Mouse (Mus musculus): ENCODE data around the gene Flt3l. TPM values are rescaled to one million over a fixed set of nuclear protein-coding genes. Genes with fewer than 3 reads are reported as not detected.
A peak's percentile ranks its signal among the peaks of the same experiment; 100 is the strongest.
"Not testable (repeated sequence)": the region's sequence is repeated elsewhere in the genome, so short reads cannot be mapped to it uniquely, and the experiment has no call there.

Flt3l gene
- total RNA-seq, 1 experiment from 2014 or later = 35.3 TPM

GRCm38 (mm10) chr7:45128624-45129246 is 7.5 kb downstream of the Flt3l start, which contains the start of gene Rpl13a:
Gene Rpl13a, minus strand, starts transcription at chr7:45128761.
- peak; percentile 86 for ATAC-seq (replicated peaks; ENCODE audit: insufficient number of reproducible peaks, low FRiP score, low TSS enrichment, poor library complexity, severe bottlenecking)

DNA sequence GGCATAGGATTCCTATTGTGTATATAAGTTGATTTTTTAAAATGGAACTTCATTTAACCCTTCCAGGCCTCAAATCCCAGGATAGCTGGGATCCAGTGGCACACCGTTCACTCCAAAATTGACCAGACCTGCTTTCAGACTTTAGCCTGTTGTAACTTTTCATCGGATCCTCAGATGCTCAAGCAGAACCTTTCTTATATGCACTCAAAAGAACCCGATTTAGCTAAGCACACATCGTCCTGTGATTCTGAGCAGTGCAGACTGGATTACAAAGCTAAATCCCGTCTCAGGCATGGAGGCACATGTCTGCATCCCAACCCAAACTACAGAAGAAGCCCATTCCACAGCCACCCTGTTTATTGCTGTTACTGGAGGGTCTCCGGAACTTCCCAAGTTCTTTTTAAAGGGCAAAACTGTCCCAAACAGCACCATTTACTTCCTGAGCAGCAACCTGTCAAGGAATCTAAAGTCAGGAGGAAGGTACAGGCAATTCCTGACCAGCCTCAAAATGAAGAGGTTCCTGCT is 8.5 kb downstream of the Flt3l start:
- ATAC-seq (replicated peaks; ENCODE audit: insufficient number of reproducible peaks, low FRiP score, low TSS enrichment, poor library complexity, severe bottlenecking) = no peak

GRCm38 (mm10) chr7:45126844-45127699 is 9.2 kb downstream of the Flt3l start:
- no peak for ATAC-seq (replicated peaks; ENCODE audit: insufficient number of reproducible peaks, low FRiP score, low TSS enrichment, poor library complexity, severe bottlenecking)

DNA sequence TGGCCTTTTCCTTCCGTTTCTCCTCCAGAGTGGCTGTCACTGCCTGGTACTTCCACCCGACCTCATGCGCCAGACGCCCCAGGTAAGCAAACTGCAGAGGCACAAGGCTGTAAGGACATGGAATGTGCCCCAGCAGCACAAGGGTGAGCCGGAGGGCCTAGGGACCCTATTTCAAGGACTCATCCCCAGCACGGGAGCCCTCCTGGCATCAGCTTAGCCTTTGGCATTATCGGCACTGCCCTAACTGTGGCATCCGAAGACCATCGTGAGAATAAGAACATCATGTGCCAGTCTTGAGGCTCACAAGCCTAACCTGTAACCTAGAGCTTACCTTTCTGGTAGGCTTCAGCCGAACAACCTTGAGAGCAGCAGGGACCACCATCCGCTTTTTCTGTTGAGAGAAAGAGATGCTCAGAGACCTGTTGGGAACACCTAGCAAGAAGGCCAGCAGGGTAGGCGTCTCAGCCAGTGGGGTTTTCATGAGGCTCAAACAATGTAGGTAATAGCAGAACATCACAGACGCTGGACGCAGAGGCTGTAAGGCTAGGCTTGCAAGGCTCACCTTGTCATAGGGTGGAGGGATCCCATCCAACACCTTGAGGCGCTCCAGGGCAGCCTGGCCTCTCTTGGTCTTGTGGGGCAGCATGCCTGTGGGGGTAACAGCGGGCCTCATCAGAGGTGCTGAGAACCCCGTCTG is 9.9 kb downstream of the Flt3l start:
- ATAC-seq (replicated peaks; ENCODE audit: insufficient number of reproducible peaks, low FRiP score, low TSS enrichment, poor library complexity, severe bottlenecking) = no peak

- ATAC-seq (replicated peaks; ENCODE audit: insufficient number of reproducible peaks, low FRiP score, low TSS enrichment, poor library complexity, severe bottlenecking) = not testable (repeated sequence)
These were observed 10.6 kb downstream of the Flt3l start for GRCm38 (mm10) chr7:45125649-45126048.

DNA sequence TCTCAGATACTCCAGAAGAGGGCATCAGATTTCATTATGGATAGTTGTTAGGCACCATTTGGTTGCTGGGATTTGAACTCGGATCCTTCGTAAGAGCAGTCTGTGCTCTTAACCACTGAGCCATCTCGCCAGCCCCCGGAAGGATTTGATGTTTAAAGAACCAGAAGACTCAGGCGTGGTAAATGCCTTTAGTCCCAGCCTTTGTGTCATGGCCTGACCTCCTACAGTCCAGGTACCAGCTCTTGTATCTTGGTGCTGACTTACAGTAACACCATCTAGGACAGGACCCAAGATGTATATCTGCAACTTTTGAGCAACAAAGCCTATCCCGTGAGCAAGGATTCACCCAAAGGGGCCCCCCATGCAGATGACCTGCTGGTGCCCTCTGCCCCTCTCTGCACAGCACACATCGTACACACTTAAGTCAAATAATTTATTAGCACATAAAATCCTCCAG is 11.1 kb downstream of the Flt3l start:
- no peak for ATAC-seq (replicated peaks; ENCODE audit: insufficient number of reproducible peaks, low FRiP score, low TSS enrichment, poor library complexity, severe bottlenecking)

- ATAC-seq (replicated peaks; ENCODE audit: insufficient number of reproducible peaks, low FRiP score, low TSS enrichment, poor library complexity, severe bottlenecking) = peak; percentile 81
These were observed 11.7 kb downstream of the Flt3l start, which contains the start of gene Rps11 for GRCm38 (mm10) chr7:45124224-45125143. Gene Rps11, minus strand, starts transcription at chr7:45124439.

- ATAC-seq (replicated peaks; ENCODE audit: insufficient number of reproducible peaks, low FRiP score, low TSS enrichment, poor library complexity, severe bottlenecking) = no peak
These were observed 13.1 kb downstream of the Flt3l start for GRCm38 (mm10) chr7:45123186-45123570.

- ATAC-seq (replicated peaks; ENCODE audit: insufficient number of reproducible peaks, low FRiP score, low TSS enrichment, poor library complexity, severe bottlenecking) = no peak
These were observed 13.6 kb downstream of the Flt3l start for GRCm38 (mm10) chr7:45122561-45123185.

DNA sequence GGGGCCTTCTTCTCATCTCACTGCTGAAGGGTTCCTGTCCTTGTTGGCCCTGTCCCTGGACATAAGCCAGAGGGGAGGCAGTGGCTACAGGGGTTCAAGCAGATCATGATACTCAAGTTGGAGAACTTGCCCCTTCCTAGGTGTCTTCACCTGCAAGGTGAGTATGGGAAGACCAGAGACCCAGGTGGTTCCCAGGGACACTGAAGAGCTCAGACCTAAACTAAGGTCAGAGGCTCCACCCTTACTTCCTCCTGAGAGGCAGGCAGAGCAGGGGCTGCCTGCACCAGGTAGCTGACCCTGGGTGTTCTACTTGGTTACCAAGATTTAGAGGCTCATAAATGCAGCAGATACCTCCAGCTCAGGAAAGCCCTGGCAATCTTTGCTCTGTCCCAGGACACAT is 14.3 kb downstream of the Flt3l start:
- ATAC-seq (replicated peaks; ENCODE audit: insufficient number of reproducible peaks, low FRiP score, low TSS enrichment, poor library complexity, severe bottlenecking) = no peak

DNA sequence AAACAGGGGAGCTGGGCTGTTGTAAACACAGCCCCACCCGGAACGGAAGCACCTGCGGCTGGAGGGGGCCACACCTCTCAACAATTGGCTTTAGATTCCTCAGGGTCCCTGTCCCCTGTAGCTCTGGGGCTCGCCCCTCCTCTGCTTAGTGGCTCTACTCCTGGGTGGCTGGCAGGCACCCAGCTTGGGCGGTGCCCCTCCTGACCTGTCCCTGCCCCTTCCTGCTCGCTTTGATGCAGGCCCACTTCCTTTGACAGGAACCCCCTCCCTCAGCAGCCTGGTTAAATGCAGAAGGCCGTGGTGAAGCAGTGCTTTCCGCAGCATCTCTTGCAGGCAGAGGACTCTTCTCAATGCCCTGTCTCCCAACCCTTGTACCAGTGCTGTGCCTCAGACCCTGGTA is 14.8 kb downstream of the Flt3l start:
- 0 out of 2 replicates have a peak, but pooled peaks have one; percentile 5 for ATAC-seq (replicated peaks; ENCODE audit: insufficient number of reproducible peaks, low FRiP score, low TSS enrichment, poor library complexity, severe bottlenecking)

DNA sequence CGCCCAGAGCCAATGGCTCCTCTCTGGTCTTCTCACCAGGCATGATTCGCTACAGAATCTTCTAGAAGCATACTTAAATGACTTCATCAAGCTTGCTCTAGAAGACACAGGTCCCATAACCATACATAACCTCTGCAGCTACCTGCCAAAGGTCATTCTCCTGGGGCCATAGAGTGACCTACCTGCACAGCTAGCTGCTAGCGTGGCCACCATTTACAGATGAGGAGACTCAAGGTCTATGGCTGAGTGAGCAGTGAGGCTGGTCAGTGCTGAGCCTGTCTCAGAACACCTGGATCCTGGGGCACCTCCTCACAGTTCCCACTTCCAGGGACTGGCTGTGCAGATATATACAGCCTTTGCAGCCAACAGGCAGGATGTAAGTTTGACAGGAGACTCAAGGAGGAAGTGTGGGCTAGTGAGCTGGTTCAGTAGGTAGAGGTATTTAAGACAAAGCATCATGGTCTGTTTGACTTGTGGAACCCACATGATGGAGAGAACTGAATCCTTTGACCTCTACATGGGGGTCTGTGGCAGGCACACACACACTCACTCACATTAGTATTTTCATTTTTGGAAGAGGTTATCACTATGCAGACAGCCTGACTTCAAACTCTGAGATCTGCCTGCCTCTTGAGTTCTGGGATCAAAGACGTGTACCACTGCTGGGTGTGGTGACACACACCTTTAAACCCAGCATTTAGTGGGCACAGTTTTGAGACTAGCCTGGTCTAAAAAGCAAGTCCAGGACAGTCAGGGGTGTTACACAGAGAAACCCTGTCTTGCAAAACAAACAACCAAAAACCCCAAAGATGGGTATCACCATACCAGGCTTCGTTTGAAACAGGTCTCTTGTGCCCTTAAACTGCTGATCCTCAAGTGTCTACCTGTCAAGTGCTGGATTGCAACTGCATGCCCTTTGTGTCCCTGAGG is 16.2 kb downstream of the Flt3l start:
- ATAC-seq (replicated peaks; ENCODE audit: insufficient number of reproducible peaks, low FRiP score, low TSS enrichment, poor library complexity, severe bottlenecking) = no peak

DNA sequence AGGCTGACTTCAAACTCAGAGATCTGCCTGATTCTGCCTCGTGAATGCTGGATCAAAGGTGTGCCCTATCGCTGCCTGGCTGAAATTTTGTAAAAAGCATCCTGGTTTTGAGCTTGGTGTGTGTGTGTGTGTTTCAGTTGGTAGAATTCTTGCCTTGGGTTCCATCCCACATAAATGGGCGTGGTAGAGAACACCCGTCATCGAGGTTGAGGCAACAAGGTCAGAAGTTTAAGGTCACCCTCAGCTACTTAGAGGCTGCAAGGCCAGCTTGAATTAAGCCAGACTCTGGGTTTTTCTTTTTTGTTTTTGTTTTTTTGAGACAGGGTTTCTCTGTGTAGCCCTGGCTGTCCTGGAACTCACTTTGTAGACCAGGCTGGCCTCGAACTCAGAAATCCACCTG is 17.9 kb downstream of the Flt3l start:
- no peak for ATAC-seq (replicated peaks; ENCODE audit: insufficient number of reproducible peaks, low FRiP score, low TSS enrichment, poor library complexity, severe bottlenecking)

- ATAC-seq (replicated peaks; ENCODE audit: insufficient number of reproducible peaks, low FRiP score, low TSS enrichment, poor library complexity, severe bottlenecking) = no peak
These were observed 18.7 kb downstream of the Flt3l start for GRCm38 (mm10) chr7:45117566-45117965.

DNA sequence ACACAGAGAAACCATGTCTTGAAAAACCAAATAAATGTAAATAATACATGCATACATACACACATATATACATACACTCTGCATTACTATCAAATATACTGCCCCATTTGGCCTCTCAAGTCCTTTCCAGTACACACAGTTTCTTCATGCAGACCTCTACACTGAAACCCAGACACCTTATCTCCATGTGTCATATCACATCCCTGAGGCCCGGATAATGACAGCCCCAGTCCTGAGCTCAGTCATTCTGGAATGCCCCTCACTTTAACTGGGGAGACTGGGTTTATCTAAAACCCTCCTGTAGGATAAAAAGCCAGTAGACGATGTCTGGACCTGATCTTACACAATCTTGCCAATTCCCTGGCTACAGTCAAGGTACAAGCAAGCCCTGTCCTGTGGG is 22.8 kb downstream of the Flt3l start:
- no peak for ATAC-seq (replicated peaks; ENCODE audit: insufficient number of reproducible peaks, low FRiP score, low TSS enrichment, poor library complexity, severe bottlenecking)

DNA sequence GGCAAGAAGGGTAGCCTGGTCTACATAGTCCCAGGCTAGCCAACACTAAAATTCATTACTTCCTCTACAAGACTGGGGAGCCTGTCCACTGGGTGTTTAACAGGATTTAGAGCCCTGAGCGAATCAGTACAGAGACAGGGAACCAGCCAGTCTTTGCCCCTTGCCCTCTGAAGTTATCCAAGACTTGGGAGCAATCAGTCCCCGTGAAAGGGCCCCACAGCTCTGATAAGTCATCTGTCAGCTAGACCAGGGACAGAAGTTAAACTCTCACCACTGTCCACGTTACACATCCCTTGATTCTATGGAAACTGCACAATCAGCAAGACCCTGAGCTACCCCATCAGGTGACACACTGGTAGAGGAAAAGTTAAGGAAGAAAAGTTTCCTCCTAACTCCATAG is 23.7 kb downstream of the Flt3l start:
- ATAC-seq (replicated peaks; ENCODE audit: insufficient number of reproducible peaks, low FRiP score, low TSS enrichment, poor library complexity, severe bottlenecking) = no peak

DNA sequence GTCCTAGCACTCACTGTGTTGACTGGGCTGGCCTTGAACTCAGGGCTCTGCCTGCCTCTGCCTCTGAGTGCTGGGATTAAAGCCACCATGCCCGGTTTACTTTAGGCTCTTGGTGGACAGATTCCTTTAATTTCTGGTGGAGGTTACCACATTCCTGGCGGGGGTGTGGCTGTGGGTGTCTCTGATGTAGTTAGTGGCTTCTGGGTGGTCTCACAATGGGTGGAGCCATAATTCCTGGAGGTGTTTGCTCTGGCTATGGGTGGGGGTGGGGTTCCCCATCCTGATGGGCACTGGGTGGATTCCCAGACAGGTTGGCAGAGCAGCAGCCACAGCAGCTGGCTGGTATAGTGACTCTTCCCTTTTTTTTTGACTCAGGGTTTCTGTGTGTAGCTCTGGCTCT is 24.3 kb downstream of the Flt3l start:
- no peak for ATAC-seq (replicated peaks; ENCODE audit: insufficient number of reproducible peaks, low FRiP score, low TSS enrichment, poor library complexity, severe bottlenecking)
